Mouse (Mus musculus): Measurements from ENCODE around the gene Gabrr3.

DNA sequence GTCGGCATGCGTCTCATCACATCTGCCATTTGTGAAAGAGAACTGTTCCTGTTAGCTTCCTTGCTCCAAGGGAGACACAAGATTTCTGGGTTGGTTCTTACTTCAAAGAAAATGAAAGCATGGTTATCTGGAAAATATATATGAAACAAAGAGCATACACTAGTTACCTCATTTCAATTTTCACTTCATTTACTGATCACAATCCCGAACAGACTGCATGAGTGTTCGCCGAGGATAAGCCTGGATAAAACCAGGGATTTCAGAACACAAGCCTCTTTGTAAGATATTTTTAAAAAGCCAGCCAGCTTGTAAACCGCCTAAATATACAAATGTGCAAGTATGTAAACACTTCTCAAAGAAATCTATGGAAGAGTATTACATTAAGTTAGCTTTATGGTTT, 56.8 kb downstream of the Gabrr3 start:
- no peak for TF ChIP-seq CTCF (IDR thresholded peaks at IDR 0.05; ENCODE audit: low read depth)
- TF ChIP-seq EP300 (IDR thresholded peaks at IDR 0.05; ENCODE audit: low read depth), result no peak
